18 mouse cellular contexts compared by ENCODE assay signal in genomic region chrX:163981500-163981899, GRCm38 (mm10). TPM values are rescaled to one million over a fixed set of nuclear protein-coding genes. Genes with fewer than 3 reads are reported as not detected.
DNase-seq lines count a peak whose midpoint lies in the region; ATAC-seq and TF ChIP-seq lines count a peak whose summit lies in the region.
"Had no signal": no experiment of that assay in that cellular context is flagged by ENCODE, and none has a peak within 500 bp of the region (broad histone marks: within the 10 kb centered on the region; RNA-seq: fewer than 3 reads in every experiment).

No protein-coding gene starts in this region.

- H3K9me3 ChIP-seq in liver, postnatal 0 days (ENCODE audit: low read length), result no peaks in the 10 kb centered on the region
- H3K9me3 ChIP-seq: forebrain, embryonic 10.5 days had no signal

- intact Hi-C loops in gastrocnemius, adult 2 months (cut with DNase I), result no loop called here

- H3K36me3 ChIP-seq in liver, postnatal 0 days (replicated peaks; ENCODE audit: insufficient read depth, low read length), result no peaks in the 10 kb centered on the region
- H3K36me3 ChIP-seq: forebrain, embryonic 10.5 days had no signal

- no peak overlapping the region for H3K9ac ChIP-seq in liver, postnatal 0 days (replicated peaks)
- H3K9ac ChIP-seq: forebrain, postnatal 0 days had no signal

- WGBS in liver, postnatal 0 days (ENCODE audit: insufficient replicate concordance), result 47% methylated on average over 4 of the region's 4 CpGs

- no peak for DNase-seq in gastrocnemius, adult 2 months
- DNase-seq in gastrocnemius, postnatal 10 days, result no peak
- no peak for DNase-seq in liver, postnatal 0 days
- DNase-seq in liver, result no peak
- peak; percentile 34 for DNase-seq in induced T-regulatory cell, adult 2 months (ENCODE audit: low read depth)
- no peak for DNase-seq in right cerebral cortex, postnatal 14 days
- DNase-seq in left cerebral cortex, adult 9 months (ENCODE audit: low spot score in 2 of 2), result no peak
- DNase-seq: cerebellum, adult 8-10 months; forebrain, postnatal 0 days; heart, postnatal 4 days; kidney, adult 18-20 months; kidney, postnatal 14 days; lung, adult 18-20 months; lung, postnatal 14 days; thymus, postnatal 25 days had no signal

- TF ChIP-seq CTCF in gastrocnemius, adult 2 months (IDR thresholded peaks at IDR 0.05), result peak; percentile 12; the same call in 1 of the 2 replicates
- TF ChIP-seq CTCF in liver, postnatal 0 days (IDR thresholded peaks at IDR 0.05; ENCODE audit: low read depth), result peak; percentile 39; the same call in 1 of the 2 replicates

- TF ChIP-seq EP300 in liver, postnatal 0 days (IDR thresholded peaks at IDR 0.05; ENCODE audit: low read depth), result no peak

- no peak for ATAC-seq in liver, postnatal 0 days
- ATAC-seq: hindbrain, embryonic 16.5 days had no signal

- H3K27me3 ChIP-seq in liver, postnatal 0 days (ENCODE audit: insufficient read depth, low read length), result no peaks in the 10 kb centered on the region

- no peak overlapping the region for H3K27ac ChIP-seq in gastrocnemius, adult 2 months
- no peak overlapping the region for H3K27ac ChIP-seq in liver, postnatal 0 days (ENCODE audit: low read depth)
- H3K27ac ChIP-seq: forebrain, embryonic 10.5 days had no signal

- no peak overlapping the region for H3K4me2 ChIP-seq in liver, postnatal 0 days (ENCODE audit: low read depth, low read length)
- H3K4me2 ChIP-seq: midbrain, embryonic 11.5 days had no signal

- no peaks in the 10 kb centered on the region for H3K4me1 ChIP-seq in liver, postnatal 0 days (ENCODE audit: insufficient read depth)
- H3K4me1 ChIP-seq: forebrain, embryonic 10.5 days had no signal

- no peak overlapping the region for H3K4me3 ChIP-seq in gastrocnemius, adult 2 months
- H3K4me3 ChIP-seq in liver, postnatal 0 days (ENCODE audit: low read depth, low read length), result no peak overlapping the region
- H3K4me3 ChIP-seq: forebrain, embryonic 10.5 days had no signal

RNA-seq across cellular contexts. Expression of gene Zrsr2, which starts 23.0 kb away (rescaled TPM):
- total RNA-seq in gastrocnemius, adult 2 months (2021), result 10 to 100 TPM; 12.8 to 18.0 TPM
- total RNA-seq in gastrocnemius, postnatal 10 days (2021), result 10 to 100 TPM; 17.6 to 18.0 TPM
- 18.1 and 19.3 TPM in 2 replicates for polyA plus RNA-seq in liver, postnatal 0 days (2015; fragmentation: Nextera tagmentation; extraction: Ambion mirVana)

RNA-seq across cellular contexts. Expression of gene Car5b, which starts 46.3 kb away (rescaled TPM):
- total RNA-seq in gastrocnemius, adult 2 months (2021), result 1 to 10 TPM in 1 of 2 experiments, under 1 TPM in 1; 0.46 to 1.2 TPM
- 1 to 10 TPM; 1.4 to 1.7 TPM for total RNA-seq in gastrocnemius, postnatal 10 days (2021)
- polyA plus RNA-seq in liver, postnatal 0 days (2015; fragmentation: Nextera tagmentation; extraction: Ambion mirVana), result 0.11 and 0.19 TPM in 2 replicates
